Mouse (Mus musculus) T-helper 1 cell (primary cell): ENCODE measurements around the gene Mfsd4b5.
"Not testable (repeated sequence)": the region's sequence is repeated elsewhere in the genome, so short reads cannot be mapped to it uniquely, and the experiment has no call there.

Experiments
- in situ Hi-C: fragments of 300-600 bp; cut with MboI, MseI; formaldehyde crosslinking; loops from one replicate; pipeline ENCODE4 v1.15.1; 2025; ENCODE audit warnings: high pct_unique_total_duplicates

Mfsd4b5 gene

DNA sequence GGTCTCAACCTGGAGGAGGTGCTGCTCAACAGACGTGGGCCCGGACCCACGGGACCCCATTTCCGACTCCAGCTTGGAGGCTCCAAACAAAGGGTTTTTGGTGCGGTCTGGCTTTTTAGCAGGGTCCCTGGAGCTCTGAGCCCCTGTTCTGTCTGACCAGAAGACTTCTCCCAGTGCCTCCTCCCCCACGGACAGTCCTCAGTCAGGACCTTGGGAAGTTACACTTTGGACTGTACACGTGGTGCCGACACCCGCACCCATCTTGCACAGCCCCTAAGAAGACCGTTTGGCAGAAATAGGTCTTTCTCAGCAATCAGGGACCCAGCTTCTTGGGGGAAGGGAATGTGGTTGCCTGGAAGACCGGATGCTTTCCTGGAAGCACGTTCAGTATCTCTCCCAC, at the start of gene Mfsd4b5:
Gene Mfsd4b5, minus strand, starts transcription at position 181 of the 400 bp plus-strand sequence.
- in situ Hi-C loops = no loop called here

DNA sequence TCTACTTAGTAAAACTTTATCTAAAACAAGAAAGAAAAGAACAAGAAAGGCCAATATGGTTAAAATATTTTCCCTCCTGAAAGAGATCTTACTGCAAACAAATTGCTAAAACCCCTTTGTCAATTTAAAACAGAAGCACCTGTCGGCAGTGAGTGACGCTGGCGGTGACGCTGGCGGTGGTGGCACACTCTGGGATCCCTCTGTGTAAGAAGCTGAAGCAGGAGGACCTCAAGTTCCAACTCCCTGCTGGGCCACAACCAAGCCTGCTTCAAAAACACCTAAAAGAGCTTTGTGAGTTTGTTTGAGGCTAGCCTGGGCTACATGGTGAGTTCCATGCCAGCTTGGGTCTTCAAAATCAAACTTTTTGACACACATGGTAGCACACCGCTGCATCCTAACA, 48.5 kb upstream of the Mfsd4b5 start:
- in situ Hi-C loops = no loop called here

DNA sequence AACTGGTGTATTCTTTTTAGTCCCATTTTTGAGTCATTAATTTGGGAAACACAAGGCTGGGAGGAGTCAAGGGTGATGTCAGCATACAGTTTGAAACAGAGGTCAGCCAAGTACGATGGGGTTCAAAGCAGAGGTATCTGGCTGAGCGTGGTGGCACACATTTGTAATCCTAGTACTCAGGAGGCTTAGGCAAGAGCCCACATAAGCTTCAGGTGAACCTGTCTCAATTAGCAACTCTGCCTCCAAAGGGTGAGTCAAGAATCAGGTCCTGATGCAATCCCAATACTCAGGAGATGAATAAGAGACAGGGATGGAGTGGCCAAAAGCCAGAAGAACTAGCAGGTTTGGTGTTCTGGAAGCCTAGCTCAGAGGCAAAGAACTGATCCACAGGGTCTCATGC, 46.5 kb upstream of the Mfsd4b5 start:
- in situ Hi-C loops = no loop called here

DNA sequence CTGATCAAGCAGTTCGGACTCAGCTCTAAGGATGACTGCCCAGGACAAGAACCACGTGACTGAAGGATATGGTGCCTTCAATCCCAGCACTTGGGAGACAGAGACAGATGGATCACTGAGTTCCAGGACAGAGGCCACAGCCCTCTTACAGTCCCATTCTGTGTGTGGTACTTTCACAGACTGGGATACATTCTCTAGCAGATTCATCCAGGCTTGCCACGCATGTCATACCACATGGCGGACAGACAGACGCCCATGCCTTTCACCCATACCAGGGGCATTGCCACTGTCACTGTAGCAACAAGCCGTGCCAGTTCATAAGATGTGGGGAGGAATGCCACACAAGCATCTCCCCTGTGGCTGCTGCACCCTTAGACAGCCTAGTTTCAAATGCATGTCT, 44.3 kb upstream of the Mfsd4b5 start:
- in situ Hi-C loops = no loop called here

DNA sequence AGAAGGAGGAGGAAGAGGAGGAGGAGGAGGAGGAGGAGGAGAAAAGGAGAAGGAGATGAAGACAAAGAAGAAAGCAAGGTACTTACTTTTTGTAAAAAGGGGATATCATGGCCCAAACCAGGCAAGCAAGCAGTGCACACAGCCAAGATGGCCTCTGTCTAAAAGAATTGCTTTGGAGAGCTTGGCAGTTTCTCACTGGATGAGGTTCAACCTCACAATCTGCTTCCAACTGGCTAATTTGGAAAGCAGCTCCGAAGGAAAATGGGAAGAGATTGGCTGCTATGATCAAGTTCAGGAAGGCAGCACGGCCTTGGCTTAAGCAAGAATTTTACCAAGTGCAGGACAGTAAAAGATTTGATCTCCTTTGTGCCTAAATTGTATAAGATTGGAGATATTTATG, 43.2 kb upstream of the Mfsd4b5 start:
- in situ Hi-C loops = no loop called here

DNA sequence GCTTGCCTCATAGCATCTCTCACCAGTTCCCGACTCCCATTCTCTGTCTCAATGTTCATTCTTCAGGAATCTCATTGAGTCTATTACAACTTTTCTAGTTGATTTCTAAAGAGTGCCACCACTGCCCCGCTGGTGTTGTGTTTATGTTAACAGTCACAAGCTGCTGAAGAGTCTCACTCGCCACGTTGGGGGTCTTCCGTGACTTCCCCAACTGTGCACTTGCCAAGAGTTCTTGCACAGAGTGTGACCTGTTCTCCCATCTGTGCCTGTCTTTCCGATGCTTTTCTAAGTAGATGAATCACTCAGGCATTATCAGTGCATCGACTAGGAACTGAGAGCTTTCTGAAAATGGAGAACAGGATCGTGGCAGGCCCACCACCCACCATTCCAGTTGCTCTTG, 41.6 kb upstream of the Mfsd4b5 start:
- in situ Hi-C loops = no loop called here

DNA sequence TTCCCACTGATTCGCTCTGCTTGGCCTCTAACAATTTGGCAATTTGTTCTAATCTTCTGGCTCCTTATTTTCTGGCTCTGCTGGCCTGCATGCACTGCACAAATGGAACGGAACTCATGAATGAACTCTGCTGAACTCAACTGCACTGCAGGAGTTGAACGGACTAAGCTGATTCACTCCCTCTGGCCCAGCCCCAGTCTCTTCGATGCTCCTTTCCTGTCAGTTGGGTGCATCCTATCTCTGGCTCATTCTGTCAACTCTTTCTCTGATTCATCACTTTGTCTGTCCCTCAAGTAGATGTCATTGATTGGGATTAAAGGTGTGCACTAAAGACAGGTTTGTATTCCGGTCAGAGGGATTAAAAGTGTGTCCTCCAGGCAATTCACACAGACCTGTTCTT, 40.1 kb upstream of the Mfsd4b5 start:
- in situ Hi-C loops = no loop called here

DNA sequence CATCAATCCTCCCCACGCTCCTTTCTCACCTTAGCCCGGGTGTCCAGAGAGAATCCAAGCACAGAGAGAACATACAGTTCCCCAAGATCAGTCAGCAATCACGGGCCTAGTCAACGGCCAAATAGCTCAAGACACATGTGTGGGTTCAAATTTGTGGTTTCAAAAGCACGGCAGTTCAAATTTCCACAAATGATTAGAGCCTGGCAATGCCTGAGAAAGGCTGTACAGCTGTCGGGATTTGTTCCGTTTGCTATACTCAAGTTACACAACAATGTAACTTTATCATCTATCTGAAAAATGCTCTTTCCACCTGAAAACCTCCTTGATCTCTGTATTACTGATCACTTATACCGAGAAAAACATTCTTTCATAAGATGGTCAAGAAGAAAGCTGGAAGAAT, 39.1 kb upstream of the Mfsd4b5 start:
- in situ Hi-C loops = no loop called here

DNA sequence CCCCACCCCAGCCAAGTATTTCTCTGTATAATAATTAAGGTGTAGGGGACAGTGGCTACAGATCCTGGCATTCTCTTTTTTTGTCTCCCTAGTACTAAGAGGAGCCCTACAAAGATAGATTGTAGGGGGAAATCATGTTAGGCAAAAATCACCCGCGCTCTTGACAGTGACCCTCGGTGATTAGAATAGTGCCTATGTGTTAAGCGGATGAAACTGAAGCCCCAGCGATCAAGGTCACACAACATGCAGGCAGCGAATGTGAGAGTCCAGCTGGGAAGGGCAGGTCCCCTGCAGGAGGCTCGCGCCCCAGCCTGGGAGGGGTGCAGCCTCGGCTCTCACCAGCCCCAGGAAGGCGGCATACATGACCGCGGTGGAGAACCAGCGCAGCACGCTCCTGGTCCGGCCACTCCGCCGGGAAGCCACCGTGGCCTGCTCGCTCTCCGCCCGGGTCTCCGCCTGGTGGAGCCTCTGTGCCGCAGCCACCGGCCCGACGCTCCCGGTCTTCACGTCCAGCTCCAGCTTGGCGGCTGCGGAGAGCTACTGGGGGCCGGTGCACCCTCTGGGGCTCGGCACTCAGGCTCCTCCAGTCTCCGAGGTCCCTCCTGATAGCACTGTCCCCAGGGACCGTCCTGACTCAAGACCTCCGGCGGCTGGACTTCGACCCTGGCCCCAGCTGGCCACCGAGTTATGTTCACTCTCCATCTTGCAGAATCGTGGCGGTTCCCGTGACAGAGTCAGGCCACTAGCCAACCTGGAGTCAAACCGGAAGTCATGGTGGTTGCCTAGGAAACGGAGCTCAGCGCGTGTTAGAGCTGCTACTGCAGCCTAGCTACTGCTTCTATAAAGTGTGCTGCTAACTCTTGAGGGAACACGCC, 38.3 kb upstream of the Mfsd4b5 start, which contains the start of gene Mfsd4b1:
Gene Mfsd4b1, minus strand, starts transcription at position 715 of the 875 bp plus-strand sequence.
- in situ Hi-C loops = no loop called here

DNA sequence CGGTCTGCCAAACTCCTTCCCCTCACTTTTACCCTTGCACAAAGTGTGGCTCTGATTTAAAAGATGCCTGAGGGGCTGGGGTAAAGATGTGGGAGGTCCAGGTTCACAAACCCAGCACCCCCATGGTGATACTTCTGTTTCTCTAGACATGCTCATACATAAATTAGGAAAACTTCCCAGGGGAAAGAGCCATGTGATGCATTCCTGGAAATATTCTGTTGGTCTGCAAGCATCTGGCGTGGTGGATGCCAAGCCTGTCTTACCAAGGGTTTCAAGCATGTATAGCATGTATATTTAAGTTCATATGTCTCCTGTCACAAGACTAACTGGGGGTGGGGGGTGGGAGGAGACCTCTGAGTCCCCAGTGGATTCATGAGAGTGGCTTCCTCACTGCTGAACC, 34.0 kb upstream of the Mfsd4b5 start:
- in situ Hi-C loops = no loop called here

DNA sequence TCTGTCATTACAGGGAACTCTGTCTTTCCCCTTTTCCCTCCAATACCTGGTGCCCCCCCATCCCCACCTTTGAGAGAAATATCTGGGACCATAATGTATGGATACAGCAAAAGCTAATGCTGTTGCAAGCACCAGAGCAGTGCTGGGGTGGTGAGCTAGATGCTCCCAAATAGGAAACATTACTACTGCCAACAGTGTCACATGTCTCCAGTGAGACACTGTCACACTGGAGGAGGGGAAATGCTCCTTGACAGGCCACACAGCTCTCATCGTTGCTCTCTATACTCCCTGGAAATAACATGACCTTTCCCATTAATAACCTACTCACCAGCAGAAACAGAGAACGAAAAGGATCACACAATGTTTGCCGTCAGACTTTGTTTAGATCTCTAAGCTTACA, 33.0 kb upstream of the Mfsd4b5 start:
- in situ Hi-C loops = no loop called here

DNA sequence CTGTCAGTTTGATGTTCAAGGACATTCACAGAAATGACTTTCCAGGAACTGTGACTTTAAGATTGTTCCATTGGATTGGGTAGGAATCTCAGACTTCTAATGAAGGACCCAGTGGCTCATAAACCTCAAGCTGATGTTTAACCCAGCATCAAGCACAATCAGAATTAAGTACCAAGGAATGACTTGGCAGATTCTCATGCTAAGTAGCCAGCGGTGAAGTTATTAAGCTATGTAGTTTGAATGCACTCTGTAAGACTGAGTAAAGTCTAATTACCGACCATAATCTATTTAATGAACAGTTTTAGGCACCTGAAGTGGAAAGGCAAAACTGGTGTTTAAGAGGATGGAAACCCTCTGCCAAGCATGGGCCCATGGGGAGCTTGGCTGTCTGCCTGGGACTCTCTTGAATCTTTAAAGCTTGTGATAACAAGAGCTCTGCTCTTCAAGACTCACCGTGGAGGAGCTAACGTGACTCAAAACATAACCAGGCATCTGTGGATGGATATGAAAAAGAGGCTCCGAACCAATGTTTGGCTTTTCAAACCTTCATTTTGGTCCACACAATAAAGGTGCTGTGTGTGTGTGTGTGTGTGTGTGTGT, 31.9 kb upstream of the Mfsd4b5 start:
- in situ Hi-C loops = no loop called here

DNA sequence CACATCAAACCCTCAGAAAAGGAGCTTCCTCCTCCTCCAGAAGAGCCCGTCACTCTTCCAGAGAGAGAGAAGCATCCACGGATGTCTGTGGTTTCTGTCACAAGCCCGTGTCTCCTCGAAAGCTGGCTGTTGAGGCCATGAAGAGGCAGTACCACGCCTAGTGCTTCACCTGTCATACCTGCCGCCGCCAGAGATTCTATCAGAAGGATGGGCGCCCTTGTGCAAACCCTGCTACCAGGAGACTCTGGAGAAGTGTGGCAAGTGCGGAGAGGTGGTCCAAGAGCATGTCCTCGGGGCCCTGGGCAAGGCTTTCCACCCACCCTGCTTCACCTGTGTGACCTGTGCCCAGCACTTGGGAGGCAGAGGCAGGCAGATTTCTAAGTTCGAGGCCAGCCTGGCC, 23.1 kb upstream of the Mfsd4b5 start:
- in situ Hi-C loops = no loop called here

DNA sequence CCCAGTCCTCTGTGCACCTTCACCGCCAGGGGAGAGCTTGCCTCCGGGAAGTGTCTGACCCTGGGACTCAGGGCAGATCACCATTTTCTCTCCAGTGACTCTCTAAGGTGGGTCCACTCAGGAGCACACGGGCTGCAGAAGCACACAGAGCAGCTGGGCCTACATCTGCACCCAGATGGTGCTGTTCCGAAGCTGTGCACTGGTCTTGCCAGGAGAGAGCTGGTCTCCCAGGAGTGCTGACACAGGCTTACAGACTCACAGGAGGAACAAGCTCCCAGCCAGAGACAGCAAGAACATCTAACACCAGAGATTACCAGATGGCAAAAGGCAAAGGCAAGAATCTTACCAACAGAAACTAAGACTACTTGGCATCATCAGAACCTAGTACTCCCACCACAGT, 22.4 kb upstream of the Mfsd4b5 start:
- in situ Hi-C loops = not testable (repeated sequence)

DNA sequence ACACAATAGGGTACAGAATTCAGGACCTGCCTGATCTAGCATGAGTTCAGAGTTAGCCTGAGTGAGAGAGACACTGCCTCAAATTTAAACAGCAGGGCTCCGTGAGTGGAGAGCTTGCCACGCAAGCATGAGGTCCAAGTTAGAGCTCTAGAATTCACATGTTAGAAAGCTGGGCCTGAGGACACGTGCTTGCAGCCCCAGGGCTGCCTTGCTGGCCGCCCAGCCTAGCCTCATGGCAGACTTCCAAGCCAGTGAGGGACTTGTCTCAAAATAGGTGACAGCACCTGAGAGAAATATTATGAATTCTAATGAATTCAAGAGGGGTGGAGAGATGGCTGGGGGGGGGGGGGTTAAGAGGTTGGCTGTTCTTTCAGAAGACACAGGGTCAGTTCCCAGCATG, 21.5 kb upstream of the Mfsd4b5 start:
- in situ Hi-C loops = no loop called here

DNA sequence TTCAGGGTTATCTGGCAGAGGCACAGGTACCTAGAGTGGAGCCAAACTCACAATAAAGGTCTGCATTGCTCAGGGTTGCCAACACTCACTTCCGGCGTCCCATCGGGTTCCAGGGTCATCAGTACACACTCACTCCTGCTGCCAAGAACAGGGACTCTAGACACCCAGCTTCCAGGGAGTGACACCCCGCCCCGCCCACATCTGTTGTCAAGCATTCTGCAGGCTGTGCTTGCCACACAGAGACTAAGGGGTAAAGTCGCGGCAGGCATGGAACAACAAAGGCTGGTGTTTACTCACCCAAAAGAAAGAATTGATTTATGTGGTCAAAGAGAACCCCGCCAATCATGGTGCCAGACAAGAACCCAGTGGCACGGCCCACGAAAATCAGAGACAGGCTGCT, 20.5 kb upstream of the Mfsd4b5 start:
- in situ Hi-C loops = no loop called here

DNA sequence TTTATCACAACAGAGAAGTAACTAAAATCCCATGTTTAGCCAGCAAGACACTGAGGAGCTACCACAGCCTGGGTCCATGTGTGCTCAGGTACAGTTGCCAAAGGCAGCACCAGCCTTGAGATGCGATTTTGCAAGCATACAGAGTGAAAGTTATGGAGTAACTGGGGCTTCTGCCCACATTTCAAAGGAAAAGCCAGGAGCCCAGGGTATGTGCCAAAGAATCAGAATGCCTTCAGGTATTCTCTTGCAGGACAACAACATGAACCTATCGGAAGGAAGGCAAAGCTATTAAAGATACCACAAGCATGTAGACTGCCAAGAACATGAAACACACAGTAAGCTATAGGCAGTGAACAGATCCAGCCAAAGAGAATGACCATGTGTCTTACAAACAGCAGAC, 14.3 kb upstream of the Mfsd4b5 start:
- in situ Hi-C loops = no loop called here

DNA sequence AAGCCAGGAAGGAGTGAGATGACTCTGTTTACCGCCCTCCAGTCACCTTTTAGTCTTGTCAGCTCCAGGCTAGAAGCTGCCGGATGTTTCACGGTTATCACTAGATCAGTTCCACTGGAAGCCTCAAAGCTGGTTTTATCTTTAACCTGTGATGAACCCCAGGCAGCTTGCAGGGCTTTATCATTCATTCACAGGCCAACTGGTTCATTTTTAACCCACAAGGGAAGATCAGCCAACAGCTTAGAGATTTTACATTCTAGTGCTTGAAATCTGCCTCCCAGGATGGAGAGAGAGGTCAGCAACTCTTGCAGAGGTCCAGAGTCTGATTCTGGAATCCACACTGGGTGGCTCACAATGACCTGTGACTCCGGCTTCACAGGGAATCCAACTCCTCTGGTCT, 4.7 kb upstream of the Mfsd4b5 start:
- in situ Hi-C loops = no loop called here

DNA sequence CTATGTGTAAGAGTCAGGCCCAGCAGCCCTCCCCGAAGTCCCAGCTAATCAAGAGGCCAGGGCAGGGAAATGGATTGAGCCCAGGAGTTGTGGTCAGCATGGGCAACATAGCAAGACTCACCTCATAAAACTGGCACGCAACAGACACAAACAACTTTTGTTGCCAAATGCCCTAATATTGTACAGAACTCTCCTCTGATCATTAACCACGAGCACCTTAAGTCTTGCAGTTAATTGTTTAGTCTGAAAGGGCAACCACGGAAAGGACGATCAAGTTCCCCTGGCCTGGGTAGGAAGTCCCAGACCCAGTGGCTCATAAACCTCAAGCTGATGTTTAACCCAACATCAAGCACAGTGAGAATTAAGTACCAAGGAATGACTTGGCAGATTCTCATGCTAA, 3.8 kb downstream of the Mfsd4b5 start:
- in situ Hi-C loops = no loop called here

DNA sequence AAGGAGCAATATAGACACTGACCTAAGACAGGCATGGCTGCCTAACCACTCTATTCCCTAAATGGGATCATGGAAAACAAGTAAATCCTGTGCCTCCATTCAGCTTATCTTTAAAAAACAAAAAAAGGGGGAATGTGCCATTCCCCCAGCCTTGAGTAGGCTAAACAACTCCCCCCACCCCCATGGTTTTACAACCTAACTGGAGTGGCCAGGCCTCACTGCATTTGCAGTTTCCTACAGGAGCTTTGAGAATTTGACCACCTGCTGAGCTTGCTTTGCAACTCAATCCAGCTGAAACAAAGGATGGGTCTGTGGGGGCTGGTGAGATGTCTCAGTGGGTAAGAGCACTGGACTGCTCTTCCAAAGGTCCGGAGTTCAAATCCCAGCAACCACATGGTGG, 8.2 kb downstream of the Mfsd4b5 start:
- in situ Hi-C loops = no loop called here

DNA sequence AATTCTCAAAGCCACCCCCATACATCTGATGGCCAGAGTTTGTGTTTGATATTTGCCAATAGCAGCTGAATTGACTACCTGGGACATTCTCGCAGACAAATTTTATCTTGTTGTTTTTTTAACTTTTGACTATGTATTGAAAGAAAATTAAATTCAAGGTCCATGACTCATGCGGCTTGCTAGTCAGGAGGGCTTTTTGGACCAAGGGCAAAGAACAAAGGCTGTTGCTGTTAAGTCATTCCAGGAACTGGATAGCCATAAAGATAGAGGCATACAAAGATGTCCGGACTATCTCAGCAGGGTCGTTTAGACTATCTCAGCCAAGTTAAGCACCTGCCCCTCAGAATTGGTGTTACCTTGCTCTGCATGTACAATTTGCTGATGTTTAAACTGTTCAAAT, 9.1 kb downstream of the Mfsd4b5 start:
- in situ Hi-C loops = no loop called here

DNA sequence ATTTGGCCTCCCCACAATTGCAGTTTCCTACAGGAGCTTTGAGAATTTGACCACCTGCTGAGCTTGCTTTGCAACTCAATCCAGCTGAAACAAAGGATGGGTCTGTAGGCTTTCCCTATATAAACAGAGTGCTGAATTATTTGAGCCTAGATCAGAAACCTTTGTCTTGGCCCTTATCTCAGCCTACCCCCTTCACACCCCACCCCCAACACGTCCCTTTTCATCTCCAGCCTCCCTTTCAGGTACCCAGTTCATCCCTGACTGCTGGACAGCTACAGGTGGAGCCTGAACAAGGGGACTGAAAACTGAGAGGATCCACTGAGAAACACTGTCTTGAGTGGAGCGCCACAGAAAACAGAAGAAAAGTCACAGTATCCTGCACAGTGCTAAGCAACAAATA, 10.7 kb downstream of the Mfsd4b5 start:
- in situ Hi-C loops = no loop called here

DNA sequence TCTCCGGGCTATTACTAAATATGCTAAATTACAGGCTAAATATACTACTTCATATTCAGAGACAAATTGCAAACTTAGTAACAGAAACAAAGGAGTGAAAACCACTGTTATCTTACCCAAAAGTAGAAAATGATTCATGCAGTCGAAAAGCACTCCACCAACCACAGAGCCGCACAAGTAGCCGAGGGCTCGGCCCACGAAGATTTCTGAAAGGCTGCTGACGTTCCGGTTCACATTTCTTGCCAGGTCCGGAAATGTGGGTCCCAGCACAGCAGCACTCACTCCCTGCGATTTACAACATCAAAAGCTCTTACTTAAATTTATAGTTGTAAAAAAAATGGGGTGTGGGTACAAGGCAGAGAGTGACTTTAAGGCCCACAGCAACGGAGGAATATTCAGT, 11.5 kb downstream of the Mfsd4b5 start:
- in situ Hi-C loops = no loop called here
